Mouse (Mus musculus) heart, postnatal 10 days (tissue): ENCODE measurements around the gene Map4. TPM values are rescaled to one million over a fixed set of nuclear protein-coding genes. Genes with fewer than 3 reads are reported as not detected.

Source experiments
- DNase-seq, 2 experiments: peaks; one replicate each; pipeline ENCODE4 v3.0.0; 2021
- intact Hi-C: fragments of 180-260 bp; cut with DNase I; formaldehyde crosslinking; loops from one replicate; pipeline ENCODE4 v1.15.1; 2025
- total RNA-seq, 2 experiments: library from RNA; stranded (reverse); gene quantifications; 2 replicates each; pipeline ENCODE4 v1.2.3; 2021

Gene Map4
- total RNA-seq, 2 experiments from 2014 or later: 294 to 310 TPM

- DNase-seq: no peak
- intact Hi-C loops: no loop called here
These were observed 16.9 kb upstream of the Map4 start for GRCm38 (mm10) chr9:109914269-109914926.

GRCm38 (mm10) chr9:109917931-109918330 is 13.3 kb upstream of the Map4 start:
- intact Hi-C loops: no loop called here
- peak in 1 of 2 experiments; percentile 60 for DNase-seq

GRCm38 (mm10) chr9:109929131-109929530 is 2.1 kb upstream of the Map4 start:
- no peak for DNase-seq
- intact Hi-C loops: no loop called here

- intact Hi-C loops: loop anchor here (2.0 to 10.0 kb wide), 3 partner anchors 21 to 142 kb away; no protein-coding TSS in a partner anchor
- DNase-seq: no peak
These were observed 1.2 kb upstream of the Map4 start for GRCm38 (mm10) chr9:109930063-109930462.

- no peak for DNase-seq
- intact Hi-C loops: loop anchor here (1.0 to 10.0 kb wide), 4 partner anchors 22 to 142 kb away; no protein-coding TSS in a partner anchor
These were observed 508 bp upstream of the Map4 start for GRCm38 (mm10) chr9:109930752-109931151.

- peak in 1 of 2 experiments; percentile 65 for DNase-seq
- intact Hi-C loops: loop anchor here (5.0 to 10.0 kb wide), 2 partner anchors 52 to 140 kb away; no protein-coding TSS in a partner anchor
These were observed 1.1 kb downstream of the Map4 start for GRCm38 (mm10) chr9:109932361-109932755.

GRCm38 (mm10) chr9:109932756-109933375 is 1.6 kb downstream of the Map4 start:
- peak; percentile 84 for DNase-seq
- intact Hi-C loops: loop anchor here (5.0 to 10.0 kb wide), 2 partner anchors 52 to 139 kb away; no protein-coding TSS in a partner anchor

- intact Hi-C loops: loop anchor here (10.0 kb wide), 1 partner anchor 45 kb away; no protein-coding TSS in a partner anchor
- no peak for DNase-seq
These were observed 8.1 kb downstream of the Map4 start for GRCm38 (mm10) chr9:109939401-109939800.

- no peak for DNase-seq
- intact Hi-C loops: no loop called here
These were observed 11.5 kb downstream of the Map4 start for GRCm38 (mm10) chr9:109942796-109943195.

GRCm38 (mm10) chr9:109944712-109945111 is 13.5 kb downstream of the Map4 start:
- no peak for DNase-seq
- intact Hi-C loops: no loop called here

GRCm38 (mm10) chr9:109948546-109948945 is 17.3 kb downstream of the Map4 start:
- intact Hi-C loops: no loop called here
- DNase-seq: peak; percentile 10 to 16

GRCm38 (mm10) chr9:109949801-109950200 is 18.5 kb downstream of the Map4 start:
- DNase-seq: no peak
- intact Hi-C loops: no loop called here

GRCm38 (mm10) chr9:109953538-109953937 is 22.3 kb downstream of the Map4 start:
- no peak for DNase-seq
- intact Hi-C loops: no loop called here

- no peak for DNase-seq
- intact Hi-C loops: no loop called here
These were observed 23.4 kb downstream of the Map4 start for GRCm38 (mm10) chr9:109954631-109955030.

GRCm38 (mm10) chr9:109959456-109960150 is 28.3 kb downstream of the Map4 start:
- no peak for DNase-seq
- intact Hi-C loops: no loop called here

- no peak for DNase-seq
- intact Hi-C loops: no loop called here
These were observed 29.3 kb downstream of the Map4 start for GRCm38 (mm10) chr9:109960593-109960992.

- DNase-seq: no peak
- intact Hi-C loops: no loop called here
These were observed 33.5 kb downstream of the Map4 start for GRCm38 (mm10) chr9:109964761-109965160.

GRCm38 (mm10) chr9:109968351-109969116 is 37.3 kb downstream of the Map4 start:
- intact Hi-C loops: no loop called here
- DNase-seq: no peak

GRCm38 (mm10) chr9:109969181-109969580 is 37.9 kb downstream of the Map4 start:
- no peak for DNase-seq
- intact Hi-C loops: no loop called here

GRCm38 (mm10) chr9:109969792-109970336 is 38.6 kb downstream of the Map4 start:
- intact Hi-C loops: no loop called here
- DNase-seq: no peak
